Mouse (Mus musculus) liver, embryonic 14.5 days (tissue): ENCODE results near the gene Rpp40.

Experiments
- CTCF ChIP-seq: IDR thresholded peaks from 2 replicates; pipeline ENCODE4 v1.5.1; 2016; ENCODE audit warnings: antibody characterized with exemption, low read depth, control low read depth
- EP300 ChIP-seq: IDR thresholded peaks from 2 replicates; pipeline ENCODE4 v1.6.1; 2016; ENCODE audit warnings: antibody characterized with exemption, low read depth

DNA sequence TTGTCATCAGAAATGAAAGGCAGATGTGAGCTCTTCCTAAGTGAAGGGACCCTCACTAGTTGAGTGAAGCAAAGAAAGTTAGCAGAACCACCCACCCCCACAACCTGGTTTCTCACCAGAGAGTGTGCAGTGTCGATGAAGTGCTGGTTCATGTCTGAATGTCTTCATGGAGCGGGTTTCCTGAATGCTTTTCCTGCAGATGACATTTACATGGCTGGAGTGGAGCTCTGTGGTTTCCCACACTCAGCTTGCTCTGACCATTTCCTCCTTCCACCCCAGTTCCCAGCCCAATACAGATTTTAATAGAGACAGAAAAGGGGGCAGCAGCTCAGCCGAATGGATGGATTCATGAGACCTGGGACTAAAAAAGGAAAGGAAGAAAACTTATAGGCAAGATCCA lies 13.3 kb downstream of the Rpp40 start:
- TF ChIP-seq CTCF, result no peak
- no peak for TF ChIP-seq EP300
